Mouse (Mus musculus) B cell, adult 2 months (primary cell): ENCODE results near the gene Gm20716.

Experiments
- DNase-seq, 2 experiments: peaks; one replicate each; pipeline ENCODE4 v3.0.0; 2022

The Gm20716 gene

DNA sequence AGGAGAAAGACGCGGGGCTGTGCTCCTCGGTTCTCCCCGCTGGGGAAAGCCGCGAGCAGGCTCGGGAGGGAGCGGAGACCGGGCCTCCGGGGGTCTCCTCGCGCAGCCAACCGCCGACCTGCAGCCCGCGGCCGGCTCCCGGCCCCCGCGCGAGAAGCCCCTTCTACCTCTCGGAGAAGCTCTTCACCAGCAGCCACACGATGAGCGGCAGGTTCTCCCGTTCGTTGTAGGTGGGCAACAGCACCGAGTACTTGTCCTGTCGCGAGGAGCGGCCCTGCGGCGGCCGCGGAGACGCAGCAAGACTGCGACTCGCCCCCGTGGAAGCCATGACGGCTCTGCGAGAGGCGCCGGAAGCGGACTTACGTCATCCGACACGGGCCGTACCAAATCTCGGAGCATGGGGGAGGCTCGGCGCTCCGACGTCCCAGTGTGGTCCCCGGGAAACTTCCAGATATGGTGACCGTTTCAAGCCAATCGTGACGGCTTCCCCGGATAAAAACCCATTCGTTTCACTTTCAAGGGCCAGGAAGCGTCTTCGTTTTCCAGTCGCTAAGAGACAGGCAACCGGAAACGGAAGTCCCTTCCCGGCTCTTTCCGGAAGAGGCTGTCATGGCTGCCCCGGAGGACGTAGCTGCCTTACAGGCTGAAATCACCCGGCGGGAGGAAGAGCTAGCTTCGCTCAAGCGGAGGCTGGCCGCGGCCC is at the start of gene Gm20716, which contains the start of the genes Dpm1 and Mocs3:
TSS of gene Gm20716 (minus strand) at position 339 of the 703 bp plus-strand sequence.
TSS of gene Dpm1 (minus strand) at position 566 of the 703 bp plus-strand sequence.
TSS of gene Mocs3 (plus strand) at position 597 of the 703 bp plus-strand sequence.
- DNase-seq = peak; percentile 88 to 92

DNA sequence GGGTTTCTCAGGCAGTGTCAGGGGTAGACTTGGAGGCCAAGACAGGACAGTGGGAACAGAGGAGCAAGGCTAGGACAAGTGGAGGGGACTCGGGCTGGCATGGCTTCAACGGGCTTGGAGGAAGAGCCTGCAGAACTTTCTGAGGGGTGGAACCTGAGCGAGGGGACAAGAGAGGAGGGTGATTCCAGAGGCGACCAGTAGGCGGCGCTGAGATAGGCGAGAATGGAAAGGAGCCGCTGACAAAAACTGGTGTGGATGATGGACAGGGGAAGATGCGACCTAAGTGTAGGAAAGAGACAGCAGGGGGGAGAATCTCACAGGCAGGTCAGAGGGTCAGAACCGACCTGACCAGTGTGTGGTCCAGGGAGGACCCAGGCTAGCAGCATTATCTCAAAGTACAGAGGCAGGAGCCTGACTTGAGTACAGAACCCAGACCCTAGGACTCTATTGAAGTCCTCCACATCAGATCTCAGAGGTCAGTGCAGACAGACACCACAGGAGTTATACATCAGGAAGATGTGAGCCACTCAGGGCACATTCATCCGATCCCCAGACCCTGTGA is 44.3 kb upstream of the Gm20716 start:
- DNase-seq = peak; percentile 80 to 81

DNA sequence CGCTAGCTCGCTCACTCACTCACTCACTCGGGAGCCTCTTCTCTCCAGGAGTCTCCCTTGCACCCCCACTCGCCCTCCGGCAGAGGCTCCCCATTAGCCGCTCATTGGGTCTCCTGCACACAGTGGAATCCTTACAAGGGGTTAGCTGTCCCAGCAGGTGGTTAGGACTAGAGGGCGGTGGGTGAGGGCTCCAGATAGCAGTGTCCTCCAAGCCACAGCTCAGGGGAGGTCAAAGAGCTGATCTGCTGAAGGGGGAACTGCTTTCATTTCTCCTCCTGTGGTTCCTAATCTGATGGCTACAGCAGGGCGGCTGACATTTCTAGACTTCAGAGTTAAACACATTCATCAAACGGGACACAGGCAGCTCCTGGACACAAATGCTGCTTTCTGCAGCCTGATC is 43.2 kb upstream of the Gm20716 start:
- DNase-seq = no peak

DNA sequence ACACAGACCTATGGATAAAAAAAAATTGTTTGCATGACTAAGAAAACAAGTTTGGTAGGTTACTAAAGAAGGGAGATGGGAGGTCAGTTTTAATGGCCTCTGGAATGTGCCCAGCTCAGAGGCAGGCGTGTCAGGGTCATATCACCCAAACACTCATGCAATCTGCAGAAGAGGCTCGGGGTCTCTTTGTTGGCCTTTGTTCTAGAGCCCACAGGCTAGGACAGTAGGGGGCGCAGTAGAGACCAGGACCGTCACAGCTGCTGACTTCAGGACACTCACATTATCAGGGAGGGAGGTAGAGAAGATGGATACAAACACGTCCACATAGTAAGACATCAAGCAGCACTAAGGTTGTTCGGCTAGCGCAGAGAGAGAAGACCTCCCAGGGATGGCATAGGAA is 37.9 kb upstream of the Gm20716 start:
- no peak for DNase-seq

DNA sequence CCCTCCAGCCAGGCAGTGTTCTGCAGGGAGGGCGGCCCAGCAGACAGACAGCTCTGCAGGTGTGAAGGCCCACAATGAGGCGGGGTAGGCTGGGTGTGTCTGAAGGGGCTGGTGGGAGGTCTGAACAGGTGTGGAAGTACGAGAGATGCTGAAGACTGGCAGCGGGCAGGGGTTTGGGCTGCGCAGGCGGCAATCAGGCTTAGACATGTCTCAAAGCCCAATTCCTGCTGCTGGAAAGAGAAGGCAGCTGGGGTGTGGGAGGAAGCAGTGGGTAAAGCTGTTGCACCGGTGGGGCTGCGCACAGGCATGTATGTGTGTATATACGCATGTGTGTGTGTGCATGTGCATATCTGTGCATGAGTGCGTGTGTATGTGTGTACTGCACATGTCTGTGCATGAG is 30.7 kb upstream of the Gm20716 start:
- no peak for DNase-seq

DNA sequence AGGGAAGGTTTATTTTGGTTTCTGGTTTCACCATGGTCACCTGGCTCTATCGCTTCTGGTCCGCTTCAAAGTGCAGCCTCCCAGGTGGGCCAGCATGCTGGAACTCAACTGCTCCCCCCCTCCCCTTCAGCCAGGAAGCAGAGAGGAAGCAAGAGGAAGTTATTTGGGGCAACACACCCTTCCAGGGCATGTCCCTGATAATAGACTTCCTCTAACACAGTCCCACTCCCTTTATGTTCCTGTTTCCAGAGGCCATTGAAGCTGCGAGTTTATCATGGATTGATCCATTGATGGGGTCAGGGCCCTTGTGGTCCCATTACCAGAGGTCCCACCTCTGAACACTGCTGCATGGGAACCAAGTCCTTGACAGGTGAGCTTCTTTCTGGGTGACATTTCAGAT is 30.0 kb upstream of the Gm20716 start:
- no peak for DNase-seq

DNA sequence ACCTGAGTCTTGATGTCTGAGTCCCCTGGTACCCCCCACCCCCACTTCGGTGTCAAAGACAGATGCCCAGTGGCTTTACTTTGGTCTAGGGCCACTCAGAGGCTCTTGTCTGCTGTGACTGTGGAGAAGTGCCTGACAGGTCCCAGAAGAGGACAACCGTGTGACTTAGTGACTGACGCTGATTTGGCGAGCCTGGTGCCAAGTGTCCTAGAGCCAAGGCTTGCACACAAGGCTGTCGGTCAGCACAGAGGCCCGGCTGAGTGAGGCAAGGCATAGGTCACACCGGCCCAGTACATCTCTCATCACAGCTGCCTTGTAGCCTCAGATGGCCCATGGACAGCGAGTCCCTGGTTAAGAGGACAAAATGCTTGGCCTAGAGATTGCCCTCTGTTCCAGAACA is 28.9 kb upstream of the Gm20716 start:
- no peak for DNase-seq

DNA sequence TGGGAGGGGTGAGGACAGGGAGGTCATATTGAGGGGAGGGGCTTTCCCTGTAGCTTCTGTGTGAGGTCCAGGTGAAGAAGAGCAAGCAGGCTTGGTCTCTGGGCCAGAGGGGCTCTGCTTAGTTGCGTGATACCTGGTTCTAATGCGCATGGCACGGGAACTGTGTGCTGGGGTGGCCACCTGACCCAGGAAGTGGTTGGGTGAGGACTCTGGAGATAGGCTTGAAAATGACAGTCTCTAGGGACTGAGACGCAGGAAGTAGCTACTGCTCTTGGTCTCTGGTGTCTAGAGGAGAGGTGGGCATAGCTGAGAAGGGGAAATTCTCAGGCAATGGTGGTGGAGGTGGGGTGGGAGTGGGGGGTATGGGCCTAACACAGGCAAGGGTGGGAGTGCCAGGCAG is 27.0 kb upstream of the Gm20716 start:
- DNase-seq = peak; percentile 44 to 56

DNA sequence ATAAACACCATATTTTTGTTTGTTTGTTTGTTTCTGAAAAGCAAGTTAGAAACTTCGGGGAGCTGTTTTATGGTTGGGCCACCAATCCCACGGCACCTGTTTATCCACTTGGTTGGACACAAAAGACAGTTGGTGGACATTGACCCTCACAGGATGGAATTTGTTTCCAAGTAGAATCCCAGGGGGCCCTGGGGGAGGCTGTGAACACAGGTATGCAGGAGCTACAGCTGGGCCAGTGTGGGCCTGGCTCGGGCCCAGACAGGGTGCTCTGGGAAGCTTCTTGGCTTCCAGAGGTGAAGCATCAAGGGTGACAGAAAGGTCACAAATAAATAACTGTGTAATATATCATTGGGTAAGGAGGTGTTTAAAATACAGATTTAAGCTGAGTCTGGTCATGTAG is 26.3 kb upstream of the Gm20716 start:
- DNase-seq = no peak

DNA sequence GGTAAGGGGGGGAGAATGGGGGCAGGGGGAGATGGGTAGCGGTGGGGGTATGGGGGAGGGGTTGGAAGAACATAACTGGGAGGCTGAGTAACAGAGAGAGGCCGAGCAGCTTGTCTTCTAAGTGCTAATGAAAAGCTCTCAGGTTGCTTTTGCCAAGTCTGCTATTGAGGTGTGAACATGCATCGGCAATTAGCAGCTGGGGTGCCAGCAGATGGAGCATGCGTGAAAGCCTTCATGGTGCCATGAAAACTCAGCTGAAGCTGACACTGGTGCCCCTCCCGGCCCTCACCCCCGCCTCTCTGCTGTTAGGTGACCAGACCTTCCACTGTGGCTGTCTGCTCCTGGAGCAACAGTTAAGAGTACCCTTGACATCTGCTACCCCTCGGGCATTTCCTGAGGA is 23.7 kb upstream of the Gm20716 start:
- DNase-seq = no peak

DNA sequence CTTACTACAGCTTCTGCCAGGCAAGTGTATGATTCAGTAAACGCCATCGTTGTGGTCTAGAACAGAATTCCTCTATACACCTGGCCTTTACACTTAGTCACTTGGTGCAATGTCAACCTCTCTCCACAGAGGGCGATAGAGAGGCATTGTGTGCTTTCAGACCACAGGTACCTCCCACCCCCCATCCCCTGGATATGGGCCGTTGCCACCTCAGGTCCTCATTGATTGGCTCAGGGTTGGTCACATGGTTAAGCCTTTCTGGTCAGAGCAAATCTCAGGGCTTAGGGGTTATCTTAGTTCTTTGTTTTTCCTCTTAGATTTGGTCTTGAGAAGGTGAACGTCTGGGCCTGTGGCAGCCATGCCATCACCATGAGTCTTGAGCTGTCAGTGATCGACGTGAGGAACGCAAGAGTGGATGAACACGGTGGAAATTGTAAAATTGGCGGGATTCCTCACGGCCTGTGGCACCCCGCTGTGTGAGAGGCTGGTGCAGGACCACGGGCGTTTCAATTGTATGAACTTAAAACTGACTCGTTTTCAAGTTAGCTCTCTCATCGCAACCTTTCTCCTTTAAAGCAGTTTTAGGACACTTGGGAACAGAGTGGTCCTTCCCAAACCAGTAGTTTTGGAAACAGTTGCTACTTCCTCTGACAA is 22.6 kb upstream of the Gm20716 start:
- DNase-seq = peak; percentile 60 to 61

DNA sequence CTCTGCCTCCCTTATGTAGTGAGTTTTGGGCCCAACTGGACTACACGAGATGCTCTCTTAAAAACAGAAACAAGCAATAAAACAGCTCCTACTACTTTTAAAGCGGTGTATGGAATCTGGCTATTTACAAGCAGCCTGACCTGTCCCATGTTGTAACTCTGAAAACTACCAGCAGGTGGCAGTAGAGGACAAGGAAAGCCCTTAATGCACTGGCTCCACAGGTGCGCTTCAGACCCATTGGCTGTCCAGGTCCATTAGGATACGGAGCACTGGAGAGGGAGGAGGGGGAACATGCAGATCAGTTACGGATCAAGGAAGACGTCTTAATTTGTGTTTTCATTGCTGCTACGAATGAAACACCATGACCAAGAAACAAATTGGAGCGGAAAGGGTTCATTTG is 20.1 kb upstream of the Gm20716 start:
- DNase-seq = peak; percentile 93 to 94

DNA sequence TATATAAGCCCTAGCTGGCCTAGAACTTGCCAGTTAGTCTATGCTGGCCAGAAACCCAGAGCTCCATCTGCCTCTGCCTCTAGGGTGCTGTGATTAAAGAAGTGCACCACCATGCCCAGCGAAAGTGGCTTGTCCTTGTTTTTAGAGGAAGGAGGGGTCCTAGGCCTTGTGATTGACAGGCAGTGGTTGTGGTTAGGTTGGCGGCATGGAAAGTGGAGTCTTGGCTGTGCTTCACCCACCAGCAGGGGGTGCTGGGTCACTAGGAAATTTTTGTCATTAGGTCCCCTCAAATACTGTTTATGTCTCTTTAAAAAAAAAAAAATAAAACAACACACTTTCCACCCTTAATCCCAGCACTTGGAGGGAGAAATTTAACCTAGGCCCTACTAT is 18.7 kb upstream of the Gm20716 start:
- DNase-seq = peak; percentile 67 to 72

DNA sequence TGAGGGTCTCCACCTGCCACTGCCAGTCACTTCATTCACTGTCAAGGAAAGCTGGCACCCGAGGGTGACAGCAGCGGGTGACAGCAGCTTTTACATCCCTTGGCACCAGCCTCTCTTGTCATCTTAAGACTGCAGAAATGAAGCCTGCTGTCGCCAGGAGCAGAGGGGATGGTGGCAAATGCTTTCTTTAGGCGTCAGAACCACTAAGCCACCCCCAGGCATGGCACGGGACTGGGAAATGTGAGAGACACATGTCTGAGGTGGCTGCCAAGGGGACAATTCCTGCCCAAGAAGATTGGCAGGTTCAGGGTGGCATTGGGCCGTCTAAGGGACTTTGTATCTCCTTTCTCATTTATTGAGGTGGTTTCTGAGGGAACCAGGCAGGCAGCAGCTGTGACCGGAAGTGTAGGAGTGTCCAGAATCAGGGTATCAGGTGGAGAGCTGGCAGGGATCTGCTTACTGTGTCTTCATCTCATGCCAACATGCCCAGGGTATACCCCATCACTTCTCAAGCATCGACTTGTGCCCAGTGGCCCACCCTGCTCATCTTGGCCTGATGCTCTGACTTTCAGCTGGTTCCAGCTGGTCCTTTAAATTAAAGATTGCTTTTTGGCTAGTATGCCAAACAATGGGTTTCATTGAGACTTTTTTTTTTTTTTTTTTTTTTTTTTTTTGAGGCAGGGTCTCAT is 18.1 kb upstream of the Gm20716 start:
- no peak for DNase-seq

DNA sequence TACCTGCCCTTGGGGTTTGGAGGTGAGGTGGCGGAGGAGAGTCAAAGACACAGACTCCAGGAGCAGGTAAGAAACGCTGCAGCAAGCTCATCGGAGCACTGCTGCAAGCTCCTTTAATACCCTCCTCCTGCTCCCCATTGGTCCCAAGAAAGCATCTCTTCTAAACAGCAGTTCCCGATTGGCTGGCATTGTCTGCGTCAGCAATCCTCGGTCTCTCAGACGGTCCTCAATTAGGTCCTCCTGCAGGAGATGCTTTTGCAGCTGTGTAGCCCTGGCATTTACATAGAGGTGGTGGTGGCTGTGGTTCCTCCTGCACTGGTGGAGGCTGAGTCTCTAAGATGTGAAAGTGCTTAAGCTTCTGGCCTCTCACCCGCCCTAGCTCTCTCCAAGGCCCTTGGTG is 15.4 kb upstream of the Gm20716 start:
- DNase-seq = no peak

DNA sequence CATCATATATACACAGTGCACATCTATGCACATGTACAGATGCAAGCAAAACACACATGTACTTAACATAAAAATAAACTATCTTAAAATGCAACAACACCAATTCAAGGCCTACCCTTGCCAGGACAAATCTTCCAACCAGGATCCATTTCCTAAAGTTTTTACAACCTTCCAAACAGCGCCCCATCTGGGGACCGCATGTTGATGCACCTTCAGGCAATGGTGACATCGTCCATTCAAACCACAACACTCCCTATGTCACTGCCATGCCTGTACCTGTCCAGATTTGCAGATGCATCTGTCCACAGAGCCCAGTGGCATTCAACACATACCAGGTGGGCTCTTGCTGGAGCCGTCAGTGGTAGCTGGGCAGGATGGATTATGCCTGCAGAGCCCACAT is 13.1 kb upstream of the Gm20716 start:
- DNase-seq = no peak

DNA sequence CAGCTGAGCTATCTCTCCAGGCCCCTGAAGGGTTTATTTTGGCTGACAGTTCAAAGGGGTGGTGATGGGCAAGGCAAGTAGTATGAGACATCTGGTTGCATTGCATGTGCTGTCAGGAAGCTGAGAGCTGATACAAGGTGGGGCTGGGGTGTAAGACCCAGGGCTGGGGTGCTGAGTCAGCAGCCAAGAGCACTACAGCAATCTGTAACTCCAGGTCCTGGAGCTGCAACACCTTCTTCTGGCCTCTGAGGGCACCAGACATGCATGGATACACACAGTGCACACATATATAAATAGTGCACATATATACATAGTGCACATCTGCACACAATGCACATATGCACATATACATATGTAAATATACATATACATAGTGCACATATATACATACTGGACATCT is 12.7 kb upstream of the Gm20716 start:
- DNase-seq = no peak

DNA sequence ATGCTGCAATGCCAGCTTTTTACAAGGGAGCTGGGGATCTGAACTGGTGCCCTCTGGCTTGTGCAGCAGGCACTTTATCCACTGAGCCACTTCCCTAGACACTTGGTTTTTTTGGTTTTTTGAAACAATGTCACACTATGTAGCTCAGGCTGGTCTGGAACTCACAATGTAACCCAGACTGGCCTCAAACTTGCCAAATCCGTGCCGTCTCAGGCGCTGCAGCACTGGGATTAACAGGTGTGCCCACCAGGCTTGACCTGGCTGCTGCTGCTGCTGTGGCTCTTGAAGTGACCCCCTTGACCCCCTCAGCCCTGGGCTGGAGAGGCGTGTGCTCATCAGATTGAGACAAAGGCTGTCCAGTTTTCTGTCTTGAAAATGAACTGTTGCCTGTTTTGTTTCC is 8.2 kb upstream of the Gm20716 start:
- DNase-seq = no peak

DNA sequence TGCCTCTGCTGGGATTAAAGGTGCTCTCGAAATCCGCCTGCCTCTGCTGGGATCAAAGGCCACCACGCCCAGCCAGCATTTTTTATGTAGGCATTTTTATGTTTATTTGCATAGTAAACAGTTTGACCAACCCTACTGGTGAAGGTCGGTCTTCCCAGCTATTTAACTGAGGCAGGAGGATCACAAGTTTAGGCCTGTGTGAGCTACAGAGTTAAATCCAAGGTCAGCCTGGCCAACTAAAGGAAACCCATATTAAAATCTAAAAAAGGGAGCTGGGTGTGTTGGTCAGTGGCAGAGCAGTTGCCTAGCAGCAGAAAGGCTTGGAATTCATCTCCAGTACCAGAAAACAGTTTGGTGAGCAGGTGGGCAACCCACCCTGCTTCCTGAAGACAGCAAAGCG is 3.1 kb upstream of the Gm20716 start:
- DNase-seq = no peak

DNA sequence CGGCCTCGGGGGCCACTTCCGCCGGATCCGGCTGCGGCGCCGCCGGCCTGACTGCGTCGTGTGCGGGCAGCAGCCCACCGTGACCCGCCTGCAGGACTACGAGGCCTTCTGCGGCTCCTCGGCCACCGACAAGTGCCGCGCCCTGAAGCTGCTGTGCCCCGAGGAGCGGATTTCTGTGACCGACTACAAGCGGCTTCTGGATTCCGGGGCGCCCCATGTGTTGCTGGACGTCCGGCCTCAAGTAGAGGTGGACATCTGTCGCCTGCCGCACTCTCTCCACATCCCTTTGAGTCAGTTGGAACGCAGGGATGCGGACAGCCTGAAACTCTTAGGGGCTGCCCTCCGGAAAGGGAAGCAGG is 1.3 kb upstream of the Gm20716 start:
- DNase-seq = no peak

DNA sequence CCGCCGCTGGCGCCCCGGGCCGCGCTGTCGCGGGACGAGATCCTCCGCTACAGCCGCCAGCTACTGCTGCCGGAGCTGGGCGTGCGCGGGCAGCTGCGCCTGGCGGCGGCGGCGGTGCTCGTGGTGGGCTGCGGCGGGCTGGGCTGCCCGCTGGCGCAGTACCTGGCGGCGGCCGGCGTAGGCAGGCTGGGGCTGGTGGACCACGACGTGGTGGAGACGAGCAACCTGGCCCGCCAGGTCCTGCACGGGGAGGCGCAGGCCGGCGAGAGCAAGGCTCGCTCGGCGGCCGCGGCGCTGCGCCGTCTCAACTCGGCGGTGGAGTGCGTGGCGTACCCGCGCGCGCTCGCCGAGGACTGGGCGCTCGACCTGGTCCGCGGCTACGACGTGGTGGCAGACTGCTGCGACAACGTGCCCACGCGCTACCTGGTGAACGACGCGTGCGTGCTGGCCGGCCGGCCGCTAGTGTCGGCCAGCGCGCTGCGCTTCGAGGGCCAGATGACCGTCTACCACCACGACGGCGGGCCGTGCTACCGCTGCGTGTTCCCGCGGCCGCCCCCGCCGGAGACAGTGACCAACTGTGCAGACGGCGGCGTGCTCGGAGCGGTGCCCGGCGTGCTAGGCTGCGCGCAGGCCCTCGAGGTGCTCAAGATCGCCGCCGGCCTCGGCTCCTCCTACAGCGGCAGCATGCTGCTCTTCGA is 758 bp upstream of the Gm20716 start:
- peak; percentile 24 to 42 for DNase-seq

DNA sequence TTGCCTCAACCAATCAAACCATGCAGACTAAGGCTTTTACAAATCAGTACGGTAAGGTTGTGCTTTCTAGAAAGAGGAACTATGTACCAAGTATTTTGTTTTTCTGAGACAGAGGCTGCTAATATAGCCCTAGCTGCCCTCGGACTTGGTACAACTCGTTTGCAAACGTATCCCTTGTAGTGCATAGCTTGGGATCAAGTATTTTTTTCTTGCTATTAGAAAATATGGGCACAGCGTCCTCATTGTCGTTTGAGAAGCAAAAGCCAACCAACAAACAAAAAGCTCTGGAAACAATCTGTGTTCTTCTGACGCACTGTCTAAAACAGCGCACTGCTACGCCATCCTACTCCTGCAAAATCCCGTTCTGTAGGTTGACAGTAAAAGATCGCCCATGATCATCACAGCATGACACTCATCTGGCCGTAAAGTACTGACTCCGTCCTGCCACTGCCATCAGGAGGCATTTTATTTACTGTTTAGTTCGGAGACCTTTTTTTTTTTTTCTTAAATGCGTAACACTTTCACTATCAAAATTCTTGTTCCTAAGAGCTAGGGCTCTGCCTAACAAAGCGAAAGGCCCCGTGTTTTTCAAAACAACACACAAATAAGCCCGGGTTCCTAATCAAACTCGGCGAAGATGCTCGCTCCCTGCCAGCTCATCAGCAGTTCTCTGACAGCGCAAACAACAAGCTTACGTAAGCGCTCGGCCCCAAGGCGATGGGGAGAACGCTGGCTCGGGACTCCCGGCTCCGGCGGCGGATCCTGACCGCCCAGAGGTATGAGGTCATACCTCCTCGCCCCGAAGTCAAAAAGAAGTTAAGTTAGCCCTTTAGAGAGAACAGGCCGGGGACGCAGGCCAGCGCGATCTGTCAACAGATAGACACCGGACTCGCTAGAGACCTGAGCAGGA is 793 bp downstream of the Gm20716 start:
- peak; percentile 37 to 51 for DNase-seq
